Mouse (Mus musculus) thymus, adult 2 months (tissue): ENCODE measurements at regions not wholly inside any gene's neighbourhood (a gene's known extent, or its start where the extent isn't known, plus 50 kb on each side); places are given as distances from the start of the nearest gene placed in this dataset.

Source experiments
- DNase-seq: peaks from one replicate; pipeline ENCODE4 v3.0.0; 2021
- H3K27ac ChIP-seq: fragments of 200-500 bp; 2 replicates; pipeline ENCODE4 v1.5.1; 2012; ENCODE audit warnings: low read length, control low read depth; ENCODE audit not compliant: control insufficient read depth, insufficient read depth
- H3K27me3 ChIP-seq: fragments of 200-500 bp; 2 replicates; pipeline ENCODE4 v1.6.1; 2012; ENCODE audit warnings: mild to moderate bottlenecking, low read length, moderate library complexity, mixed read lengths; ENCODE audit not compliant: control insufficient read depth, insufficient read depth
- H3K36me3 ChIP-seq: fragments of 200-500 bp; 2 replicates; pipeline ENCODE4 v1.6.1; 2012; ENCODE audit warnings: mild to moderate bottlenecking, low read length, moderate library complexity; ENCODE audit not compliant: control insufficient read depth, insufficient read depth
- H3K4me1 ChIP-seq: fragments of 200-500 bp; replicated peaks from 2 replicates; pipeline ENCODE4 v1.6.1; 2012; ENCODE audit warnings: low read length; ENCODE audit not compliant: control insufficient read depth, insufficient read depth
- H3K4me3 ChIP-seq: fragments of 200-500 bp; 2 replicates; pipeline ENCODE4 v1.5.1; 2012; ENCODE audit warnings: mild to moderate bottlenecking, low read length, control low read depth, moderate library complexity; ENCODE audit not compliant: control insufficient read depth, insufficient read depth
- CTCF ChIP-seq: fragments of 200-500 bp; IDR thresholded peaks from 2 replicates; pipeline ENCODE4 v1.5.1; 2012; ENCODE audit warnings: mild to moderate bottlenecking, control low read depth, low read length, moderate library complexity, borderline replicate concordance; ENCODE audit not compliant: control insufficient read depth, poor library complexity, insufficient read depth; ENCODE audit errors: extremely low read depth
- POLR2A ChIP-seq: fragments of 200-500 bp; IDR thresholded peaks from 2 replicates; pipeline ENCODE4 v1.6.1; 2012; ENCODE audit warnings: mild to moderate bottlenecking, low read length, control low read depth, moderate library complexity; ENCODE audit not compliant: control insufficient read depth, poor library complexity, insufficient read depth; ENCODE audit errors: extremely low read depth
- WGBS: fragments of 180-500 bp; shearing (Covaris S2); methylation state at CpG from one replicate; pipeline ENCODE4 v1.1.7; 2018; 5-methylcytosine and 5-hydroxymethylcytosine counted together

DNA sequence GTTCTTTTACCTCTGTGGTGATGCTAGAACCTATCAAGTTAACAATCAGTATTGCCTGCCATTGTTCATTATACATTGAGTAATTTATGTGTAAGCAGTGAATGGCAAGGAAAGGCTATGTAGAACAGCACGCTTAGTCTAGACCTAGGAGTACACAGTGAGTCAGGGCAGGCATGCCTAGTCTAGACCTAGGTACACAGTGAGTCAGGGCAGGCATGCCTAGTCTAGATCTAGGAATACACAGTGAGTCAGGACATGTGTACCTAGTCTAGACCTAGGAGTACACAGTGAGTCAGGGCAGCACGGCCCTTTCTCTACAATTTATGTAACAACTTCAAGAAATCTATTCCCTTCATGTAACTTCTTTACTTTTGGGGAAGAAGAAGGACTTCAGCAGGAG lies 347.2 kb downstream of the Tmem232 start:
- no peak for TF ChIP-seq POLR2A
- TF ChIP-seq CTCF: no peak
- no peak overlapping the region for H3K4me3 ChIP-seq
- 89% methylated on average over 2 of the region's 2 CpGs for WGBS

DNA sequence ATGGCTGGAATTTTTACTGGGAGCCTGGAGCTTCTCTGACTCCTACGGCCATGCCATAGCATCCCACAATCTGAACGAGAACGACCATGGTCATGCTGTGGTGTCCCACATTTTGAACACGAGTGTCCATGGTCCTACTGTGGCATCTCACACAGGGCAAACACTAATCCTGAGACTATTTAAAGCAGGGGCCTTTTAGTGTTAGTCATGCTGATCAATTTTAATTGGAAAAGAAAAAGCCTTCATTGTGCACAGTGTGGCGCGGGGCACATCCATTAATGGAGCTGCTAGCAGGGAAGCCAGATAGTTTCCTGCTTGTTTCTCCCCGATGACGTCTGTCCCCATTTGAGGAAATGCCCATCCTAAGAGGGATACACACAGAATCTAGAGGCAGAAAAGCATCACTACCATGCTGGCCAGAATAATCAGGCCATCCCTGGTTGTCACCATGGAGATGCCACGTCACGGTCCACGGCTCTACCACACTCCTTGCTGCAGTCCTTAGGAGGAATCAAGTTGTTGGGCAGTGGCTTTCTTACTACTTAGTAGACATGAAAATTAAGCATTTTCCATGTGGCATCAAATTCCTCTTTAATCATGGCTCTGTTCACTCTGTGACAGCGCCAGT lies 348.0 kb downstream of the Tmem232 start:
- H3K27ac ChIP-seq: no peak overlapping the region
- no peaks in the 10 kb centered on the region for H3K4me1 ChIP-seq
- no peak overlapping the region for H3K4me3 ChIP-seq
- H3K27me3 ChIP-seq: no peaks in the 10 kb centered on the region
- DNase-seq: no peak
- TF ChIP-seq POLR2A (no peak), CTCF (no peak)
- WGBS: 93% methylated on average over 12 of the region's 12 CpGs
- H3K36me3 ChIP-seq: no peaks in the 10 kb centered on the region

More for the DNA sequence above, 347.2 kb downstream of the Tmem232 start:
- Histone ChIP-seq H3K36me3 (no peaks in the 10 kb centered on the region), H3K4me1 (no peaks in the 10 kb centered on the region), H3K27me3 (no peaks in the 10 kb centered on the region), H3K27ac (no peak overlapping the region)
- no peak for DNase-seq

DNA sequence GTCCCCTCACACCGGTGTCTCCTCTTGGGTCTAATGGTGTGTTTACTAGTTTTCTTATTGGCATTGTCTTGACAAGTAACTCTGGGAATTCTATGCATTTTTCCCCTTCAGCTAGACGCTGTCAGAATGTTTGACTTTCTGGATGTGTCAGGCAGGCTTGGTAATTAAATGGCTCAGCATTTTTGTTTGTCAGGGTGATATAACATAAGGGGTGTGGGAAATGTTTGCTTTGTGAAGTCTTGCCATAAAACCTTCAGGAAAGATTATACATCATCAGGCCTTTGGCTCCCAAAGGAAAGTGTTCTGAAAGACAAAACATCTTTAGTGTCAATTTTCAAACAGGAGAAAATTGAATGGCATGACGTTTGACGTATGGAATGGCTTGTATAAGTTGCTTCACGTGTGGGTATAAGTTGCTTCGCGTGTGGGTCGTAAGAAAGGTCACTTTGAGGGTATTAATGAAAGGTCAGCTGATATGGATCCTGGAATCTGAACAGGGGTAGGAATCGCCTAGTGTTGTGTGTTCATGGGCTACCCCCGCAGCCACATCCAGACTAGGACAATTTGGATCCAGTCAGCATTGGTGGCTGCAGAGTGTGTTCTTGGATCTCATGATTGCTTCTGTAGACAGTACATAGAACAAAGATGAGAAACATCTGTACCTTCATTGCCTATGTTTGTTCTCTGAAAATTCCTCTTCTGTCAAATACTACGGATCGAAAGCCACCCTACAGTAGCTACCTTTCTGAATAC lies 349.6 kb downstream of the Tmem232 start:
- Histone ChIP-seq H3K27me3 (no peaks in the 10 kb centered on the region), H3K4me3 (no peak overlapping the region), H3K36me3 (no peaks in the 10 kb centered on the region), H3K27ac (no peak overlapping the region), H3K4me1 (no peaks in the 10 kb centered on the region)
- TF ChIP-seq CTCF (no peak), POLR2A (no peak)
- WGBS: 88% methylated on average over 12 of the region's 12 CpGs
- DNase-seq: no peak

DNA sequence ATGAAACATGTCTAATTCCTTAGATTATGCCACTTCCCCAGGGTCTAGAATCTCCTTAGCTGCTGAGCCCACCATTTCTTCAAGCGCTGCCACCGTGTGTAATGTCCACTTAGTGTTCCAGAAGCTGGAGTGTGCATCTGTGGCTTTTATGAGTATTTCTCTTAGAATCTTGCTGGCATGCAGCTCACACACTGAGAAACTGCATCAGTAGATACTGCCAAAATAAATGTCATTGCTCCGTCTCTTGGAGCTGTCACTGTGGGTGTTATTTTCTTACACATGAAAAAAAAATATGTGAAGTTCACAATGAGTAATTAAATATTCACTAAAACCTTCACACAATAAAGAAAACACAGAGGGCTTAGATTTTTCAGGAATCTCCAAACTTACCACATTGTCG lies 345.3 kb upstream of the 4930583I09Rik start:
- no peak overlapping the region for H3K27ac ChIP-seq
- no peak for DNase-seq
- H3K4me1 ChIP-seq: no peaks in the 10 kb centered on the region
- H3K36me3 ChIP-seq: no peaks in the 10 kb centered on the region
- 87% methylated on average over 4 of the region's 4 CpGs for WGBS
- no peaks in the 10 kb centered on the region for H3K27me3 ChIP-seq
- H3K4me3 ChIP-seq: no peak overlapping the region
- TF ChIP-seq CTCF (no peak), POLR2A (no peak)

DNA sequence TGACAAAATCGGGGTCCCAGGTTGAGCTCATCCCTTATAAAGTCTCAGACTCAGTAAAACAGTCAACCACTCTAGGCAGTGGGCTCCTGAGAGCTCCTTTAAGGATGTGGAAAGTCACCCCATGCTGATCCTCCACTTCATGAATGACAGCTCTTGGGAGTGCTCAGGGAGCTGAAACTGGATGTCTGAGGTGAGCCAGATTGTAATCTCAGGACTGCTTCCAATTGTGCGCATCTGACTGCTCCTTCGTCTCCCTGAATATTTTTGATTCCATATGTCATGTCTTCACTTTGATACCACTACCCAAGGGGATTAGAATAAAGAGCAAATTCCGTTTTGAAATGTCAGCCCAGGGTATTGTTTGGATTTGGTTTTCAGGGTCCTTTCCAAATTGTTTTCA lies 339.9 kb upstream of the 4930583I09Rik start:
- TF ChIP-seq POLR2A (no peak), CTCF (no peak)
- Histone ChIP-seq H3K27me3 (no peaks in the 10 kb centered on the region), H3K4me3 (no peak overlapping the region), H3K36me3 (no peaks in the 10 kb centered on the region), H3K27ac (no peak overlapping the region), H3K4me1 (no peaks in the 10 kb centered on the region)
- DNase-seq: no peak
- 81% methylated on average over 4 of the region's 4 CpGs for WGBS

DNA sequence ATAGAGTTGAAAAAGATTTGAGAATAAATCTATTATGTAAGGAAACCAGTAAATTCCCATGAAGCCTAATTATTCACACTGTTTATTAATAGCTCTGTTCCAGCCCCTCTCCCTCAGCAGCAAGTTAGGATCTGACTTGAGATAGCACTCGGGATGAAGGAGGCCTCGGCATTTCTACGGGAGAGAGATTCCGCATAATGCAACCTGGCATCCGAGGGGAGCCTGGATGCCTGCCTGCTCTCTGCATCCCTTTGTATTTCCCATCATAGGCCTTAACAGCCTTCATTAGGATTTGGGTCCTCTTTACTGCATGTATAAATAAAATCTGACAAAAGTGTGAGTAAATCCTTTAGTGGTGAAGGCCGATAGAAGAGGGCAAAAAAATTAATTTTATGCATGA lies 338.2 kb upstream of the 4930583I09Rik start:
- TF ChIP-seq POLR2A: no peak
- no peak for TF ChIP-seq CTCF
- no peaks in the 10 kb centered on the region for H3K36me3 ChIP-seq
- H3K27me3 ChIP-seq: no peaks in the 10 kb centered on the region
- no peak overlapping the region for H3K4me3 ChIP-seq
- H3K27ac ChIP-seq: no peak overlapping the region
- H3K4me1 ChIP-seq: no peaks in the 10 kb centered on the region
- 96% methylated on average over 6 of the region's 6 CpGs for WGBS
- no peak for DNase-seq
